Mouse (Mus musculus) forebrain, embryonic 12.5 days (tissue): ENCODE measurements around the gene Skida1. TPM values are rescaled to one million over a fixed set of nuclear protein-coding genes. Genes with fewer than 3 reads are reported as not detected.

Source experiments
- ATAC-seq: fragments of 200-750 bp; cut with Nextera tagmentation; 2 replicates; pipeline ENCODE4 v1.8.0; 2017; ENCODE audit warnings: moderate TSS enrichment; ENCODE audit not compliant: low FRiP score
- H3K27ac ChIP-seq: fragments of 300-500 bp; sonication (generic); 2 replicates; pipeline ENCODE4 v1.5.1; 2016; ENCODE audit warnings: mild to moderate bottlenecking
- H3K27me3 ChIP-seq: fragments of 300-500 bp; sonication (generic); 2 replicates; pipeline ENCODE4 v1.6.1; 2016; ENCODE audit warnings: mild to moderate bottlenecking
- H3K36me3 ChIP-seq: fragments of 300-500 bp; sonication (generic); replicated peaks from 2 replicates; pipeline ENCODE4 v1.6.1; 2016; ENCODE audit warnings: mild to moderate bottlenecking
- H3K4me1 ChIP-seq: fragments of 300-500 bp; sonication (generic); 2 replicates; pipeline ENCODE4 v1.6.1; 2016
- H3K4me2 ChIP-seq: fragments of 300-500 bp; sonication (generic); 2 replicates; pipeline ENCODE4 v1.6.1; 2016; ENCODE audit warnings: mild to moderate bottlenecking, moderate library complexity
- H3K4me3 ChIP-seq: fragments of 300-500 bp; sonication (generic); replicated peaks from 2 replicates; pipeline ENCODE4 v1.5.1; 2016; ENCODE audit warnings: mild to moderate bottlenecking
- H3K9ac ChIP-seq: fragments of 300-500 bp; sonication (generic); 2 replicates; pipeline ENCODE4 v1.6.1; 2016; ENCODE audit warnings: mild to moderate bottlenecking
- H3K9me3 ChIP-seq: fragments of 300-500 bp; sonication (generic); 2 replicates; pipeline ENCODE4 v1.6.1; 2016
- WGBS: fragments of 180-500 bp; shearing (Covaris S2); methylation state at CpG from one replicate; pipeline ENCODE4 v1.1.7; 2016; 5-methylcytosine and 5-hydroxymethylcytosine counted together
- polyA plus RNA-seq: library from polyadenylated mRNA; unstranded; fragments of >200 nt; fragmentation: Nextera tagmentation; extraction: Ambion mirVana; gene quantifications from 2 replicates; pipeline ENCODE4 v1.2.1, GENCODE M21; 2016

The Skida1 gene
- polyA plus RNA-seq, 1 experiment from 2014 or later = 26.3 TPM

- Histone ChIP-seq H3K9me3 (no peaks in the 10 kb centered on the region), H3K27ac (no peak overlapping the region), H3K4me3 (peak overlapping the region; percentile 67), H3K4me2 (peak overlapping the region; percentile 83), H3K9ac (0 out of 2 replicates have a peak overlapping the region, but pooled peaks have one; percentile 95), H3K4me1 (peaks cover 28% of the 10 kb centered on the region), H3K27me3 (no peaks in the 10 kb centered on the region), H3K36me3 (no peaks in the 10 kb centered on the region)
- 12% methylated on average over 5 of the region's 5 CpGs for WGBS
- ATAC-seq = no peak
Measured at GRCm38 (mm10) chr2:18025116-18025515, 23.7 kb downstream of the Skida1 start.

GRCm38 (mm10) chr2:18022886-18023285 is 26.0 kb downstream of the Skida1 start:
- H3K4me2 ChIP-seq = no peak overlapping the region
- H3K36me3 ChIP-seq = no peaks in the 10 kb centered on the region
- H3K4me3 ChIP-seq = no peak overlapping the region
- ATAC-seq = no peak
- no peak overlapping the region for H3K27ac ChIP-seq
- no peak overlapping the region for H3K9ac ChIP-seq
- H3K27me3 ChIP-seq = no peaks in the 10 kb centered on the region
- H3K9me3 ChIP-seq = no peaks in the 10 kb centered on the region
- WGBS = 41% methylated on average over 1 of the region's 1 CpGs
- H3K4me1 ChIP-seq = peaks cover 21% of the 10 kb centered on the region

GRCm38 (mm10) chr2:18019122-18019521 is 29.7 kb downstream of the Skida1 start:
- Histone ChIP-seq H3K36me3 (no peaks in the 10 kb centered on the region), H3K4me1 (no peaks in the 10 kb centered on the region), H3K4me2 (no peak overlapping the region), H3K4me3 (no peak overlapping the region), H3K27me3 (no peaks in the 10 kb centered on the region), H3K9me3 (no peaks in the 10 kb centered on the region), H3K9ac (no peak overlapping the region), H3K27ac (no peak overlapping the region)
- no peak for ATAC-seq
- WGBS = 84% methylated on average over 1 of the region's 1 CpGs

- no peak overlapping the region for H3K4me3 ChIP-seq
- ATAC-seq = no peak
- no peak overlapping the region for H3K27ac ChIP-seq
- H3K4me2 ChIP-seq = no peak overlapping the region
- WGBS = 96% methylated on average over 6 of the region's 6 CpGs
- no peaks in the 10 kb centered on the region for H3K4me1 ChIP-seq
- H3K36me3 ChIP-seq = no peaks in the 10 kb centered on the region
- H3K9ac ChIP-seq = no peak overlapping the region
- no peaks in the 10 kb centered on the region for H3K9me3 ChIP-seq
- H3K27me3 ChIP-seq = no peaks in the 10 kb centered on the region
Measured at GRCm38 (mm10) chr2:18017321-18017720, 31.5 kb downstream of the Skida1 start.

GRCm38 (mm10) chr2:18016639-18017038 is 32.2 kb downstream of the Skida1 start:
- Histone ChIP-seq H3K36me3 (no peaks in the 10 kb centered on the region), H3K4me3 (no peak overlapping the region), H3K9ac (no peak overlapping the region), H3K4me1 (no peaks in the 10 kb centered on the region), H3K27ac (no peak overlapping the region), H3K4me2 (no peak overlapping the region), H3K27me3 (no peaks in the 10 kb centered on the region), H3K9me3 (no peaks in the 10 kb centered on the region)
- 87% methylated on average over 1 of the region's 1 CpGs for WGBS
- ATAC-seq = no peak

GRCm38 (mm10) chr2:18015581-18015980 is 33.3 kb downstream of the Skida1 start:
- Histone ChIP-seq H3K9ac (no peak overlapping the region), H3K36me3 (no peaks in the 10 kb centered on the region), H3K27ac (no peak overlapping the region), H3K9me3 (no peaks in the 10 kb centered on the region), H3K4me3 (no peak overlapping the region), H3K4me2 (no peak overlapping the region), H3K4me1 (no peaks in the 10 kb centered on the region), H3K27me3 (no peaks in the 10 kb centered on the region)
- ATAC-seq = no peak
- WGBS = 49% methylated on average over 3 of the region's 3 CpGs

- H3K27ac ChIP-seq = no peak overlapping the region
- WGBS = 95% methylated on average over 3 of the region's 3 CpGs
- no peaks in the 10 kb centered on the region for H3K36me3 ChIP-seq
- no peak overlapping the region for H3K4me3 ChIP-seq
- no peak overlapping the region for H3K4me2 ChIP-seq
- H3K9me3 ChIP-seq = no peaks in the 10 kb centered on the region
- H3K27me3 ChIP-seq = no peaks in the 10 kb centered on the region
- H3K4me1 ChIP-seq = no peaks in the 10 kb centered on the region
- ATAC-seq = no peak
- H3K9ac ChIP-seq = no peak overlapping the region
Measured at GRCm38 (mm10) chr2:18012866-18013265, 36.0 kb downstream of the Skida1 start.

GRCm38 (mm10) chr2:18011226-18011625 is 37.6 kb downstream of the Skida1 start:
- H3K4me1 ChIP-seq = no peaks in the 10 kb centered on the region
- H3K36me3 ChIP-seq = no peaks in the 10 kb centered on the region
- H3K27ac ChIP-seq = no peak overlapping the region
- no peaks in the 10 kb centered on the region for H3K9me3 ChIP-seq
- no peak overlapping the region for H3K4me2 ChIP-seq
- no peak overlapping the region for H3K9ac ChIP-seq
- H3K27me3 ChIP-seq = no peaks in the 10 kb centered on the region
- H3K4me3 ChIP-seq = no peak overlapping the region
- 91% methylated on average over 6 of the region's 6 CpGs for WGBS
- no peak for ATAC-seq

GRCm38 (mm10) chr2:18005137-18005536 is 43.7 kb downstream of the Skida1 start:
- Histone ChIP-seq H3K4me2 (no peak overlapping the region), H3K4me1 (no peaks in the 10 kb centered on the region), H3K27me3 (no peaks in the 10 kb centered on the region), H3K36me3 (no peaks in the 10 kb centered on the region), H3K9ac (no peak overlapping the region), H3K4me3 (no peak overlapping the region), H3K27ac (no peak overlapping the region), H3K9me3 (no peaks in the 10 kb centered on the region)
- WGBS = 33% methylated on average over 8 of the region's 8 CpGs
- ATAC-seq = no peak

GRCm38 (mm10) chr2:18004286-18004685 is 44.6 kb downstream of the Skida1 start:
- H3K4me3 ChIP-seq = no peak overlapping the region
- H3K9me3 ChIP-seq = no peaks in the 10 kb centered on the region
- ATAC-seq = no peak
- H3K27ac ChIP-seq = no peak overlapping the region
- no peaks in the 10 kb centered on the region for H3K4me1 ChIP-seq
- H3K27me3 ChIP-seq = no peaks in the 10 kb centered on the region
- no peak overlapping the region for H3K9ac ChIP-seq
- H3K36me3 ChIP-seq = no peaks in the 10 kb centered on the region
- WGBS = 88% methylated on average over 4 of the region's 4 CpGs
- no peak overlapping the region for H3K4me2 ChIP-seq

- Histone ChIP-seq H3K27ac (no peak overlapping the region), H3K4me1 (no peaks in the 10 kb centered on the region), H3K4me2 (no peak overlapping the region), H3K4me3 (no peak overlapping the region), H3K9me3 (no peaks in the 10 kb centered on the region), H3K36me3 (no peaks in the 10 kb centered on the region), H3K27me3 (no peaks in the 10 kb centered on the region), H3K9ac (no peak overlapping the region)
- ATAC-seq = no peak
- WGBS = 92% methylated on average over 3 of the region's 3 CpGs
Measured at GRCm38 (mm10) chr2:18002306-18002705, 46.5 kb downstream of the Skida1 start.

- no peak for ATAC-seq
- Histone ChIP-seq H3K4me3 (no peak within 1 kb of the TSS), H3K27ac (no peak within 1 kb of the TSS), H3K9me3 (no peaks in the 10 kb centered on the region), H3K4me2 (no peak within 1 kb of the TSS), H3K27me3 (no peaks in the 10 kb centered on the region), H3K36me3 (no peaks in the 10 kb centered on the region), H3K9ac (no peak within 1 kb of the TSS), H3K4me1 (no peaks in the 10 kb centered on the region)
Measured at GRCm38 (mm10) chr2:17996858-17997257, 52.0 kb downstream of the Skida1 start, which contains the start of gene H2al2a. Gene H2al2a, minus strand, starts transcription at chr2:17996958.
